Mouse (Mus musculus) bone marrow macrophage, adult 2 months (primary cell): ENCODE data around the gene Dpyd.

Experiments
- CTCF ChIP-seq: IDR thresholded peaks from 2 replicates; pipeline ENCODE4 v1.5.1; 2012; ENCODE audit warnings: low read depth, mild to moderate bottlenecking, low read length, moderate library complexity
- POLR2A ChIP-seq: IDR thresholded peaks from 2 replicates; pipeline ENCODE4 v1.6.1; 2012; ENCODE audit warnings: mild to moderate bottlenecking, low read depth, low read length, borderline replicate concordance

DNA sequence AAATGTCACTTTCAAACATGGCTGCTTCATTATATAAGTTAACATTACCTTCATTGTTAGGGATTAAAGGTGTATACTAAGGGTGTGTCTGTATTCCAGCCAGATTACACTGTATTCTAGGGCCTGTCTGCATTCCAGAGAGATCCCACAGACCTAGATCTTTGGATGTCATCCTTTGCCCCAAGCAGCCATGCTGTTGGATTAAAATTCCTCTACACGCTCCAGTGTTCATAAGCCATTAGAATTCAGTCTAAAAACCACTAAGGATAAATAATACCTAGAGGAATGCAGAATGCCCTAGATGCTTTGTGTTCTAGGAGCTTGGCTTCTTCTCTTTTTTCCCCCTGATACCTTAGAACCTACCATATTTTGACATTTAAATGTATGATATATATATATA, 494.2 kb downstream of the Dpyd start:
- TF ChIP-seq CTCF (no peak), POLR2A (no peak)
